Mouse (Mus musculus) small intestine, adult 2 months (tissue): Measurements from ENCODE around the gene Mbtd1.
A peak's percentile ranks its signal among the peaks of the same experiment; 100 is the strongest.

Experiments
- CTCF ChIP-seq: fragments of 200-500 bp; IDR thresholded peaks from 2 replicates; pipeline ENCODE4 v1.5.1; 2012; ENCODE audit warnings: low read depth, mild to moderate bottlenecking, control low read depth, inconsistent platforms, low read length, moderate library complexity, mixed read lengths; ENCODE audit not compliant: insufficient replicate concordance, insufficient read length; ENCODE audit errors: extremely low read depth
- POLR2A ChIP-seq: fragments of 200-500 bp; IDR thresholded peaks from 2 replicates; pipeline ENCODE4 v1.6.1; 2012; ENCODE audit warnings: low read depth, mild to moderate bottlenecking, control low read depth, inconsistent platforms, low read length, moderate library complexity

DNA sequence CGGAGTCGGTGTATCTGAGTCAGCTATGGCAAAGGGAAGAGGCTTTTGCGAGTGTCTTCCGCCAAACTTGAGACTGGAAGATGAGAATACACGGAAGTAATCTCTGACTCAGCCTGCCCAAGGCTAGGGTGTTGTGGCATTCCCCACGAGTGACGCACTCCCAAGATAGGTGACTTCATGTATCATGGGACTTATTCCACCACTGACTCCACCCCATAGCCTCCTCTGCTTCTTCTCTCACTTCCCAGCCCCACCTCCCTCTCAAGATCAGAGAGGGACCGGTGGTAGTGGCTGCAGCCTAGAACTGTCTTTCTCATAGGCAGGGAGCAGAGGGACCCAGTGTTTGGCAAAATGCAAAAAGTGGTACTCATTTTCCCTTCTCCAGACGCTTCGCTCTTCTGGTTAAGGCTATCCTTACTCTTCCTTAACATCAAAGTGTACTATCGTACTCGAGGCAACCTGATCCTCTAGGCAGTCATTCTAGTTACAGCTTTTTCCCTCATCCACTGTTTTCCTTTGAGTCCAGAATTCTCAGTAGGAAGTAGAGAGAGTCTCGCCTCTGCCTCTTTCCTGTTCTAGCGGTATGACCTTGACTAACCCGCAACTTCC lies 109.6 kb downstream of the Mbtd1 start:
- no peak for TF ChIP-seq CTCF
- TF ChIP-seq POLR2A = peak; percentile 65; the same call in 1 of the 2 replicates
